Mouse (Mus musculus): ENCODE data around the gene Atp6v1fnb. TPM values are rescaled to one million over a fixed set of nuclear protein-coding genes. Genes with fewer than 3 reads are reported as not detected.

The Atp6v1fnb gene
- polyA plus RNA-seq, 1 experiment, result not detected

Other genes starting within 250 kb of the Atp6v1fnb start
- 39.8 and 70.3 TPM in 2 replicates for gene Hilpda, start 198.9 kb upstream of the Atp6v1fnb start, polyA plus RNA-seq (2012; rRNA removed)
- gene Fam71f2, start 191.8 kb upstream of the Atp6v1fnb start, polyA plus RNA-seq (2012; rRNA removed), result 1.1 and 1.9 TPM in 2 replicates
- gene Fam71f1, start 152.3 kb upstream of the Atp6v1fnb start, polyA plus RNA-seq (2012; rRNA removed), result not detected in 2 replicates
- gene Calu, start 123.4 kb upstream of the Atp6v1fnb start, polyA plus RNA-seq (2012; rRNA removed), result 274 and 306 TPM in 2 replicates
- gene Opn1sw, start 83.0 kb upstream of the Atp6v1fnb start, polyA plus RNA-seq (2012; rRNA removed), result 9.3 and 11.3 TPM in 2 replicates
- 19.7 and 29.6 TPM in 2 replicates for gene Ccdc136, start 75.1 kb upstream of the Atp6v1fnb start, polyA plus RNA-seq (2012; rRNA removed)
- 40.8 and 75.6 TPM in 2 replicates for gene Flnc, start 38.2 kb upstream of the Atp6v1fnb start, polyA plus RNA-seq (2012; rRNA removed)
- 234 and 282 TPM in 2 replicates for gene Atp6v1f, start 3.7 kb upstream of the Atp6v1fnb start, polyA plus RNA-seq (2012; rRNA removed)
- 4.9 and 6.4 TPM in 2 replicates for gene Kcp, start 36.5 kb downstream of the Atp6v1fnb start, polyA plus RNA-seq (2012; rRNA removed)
- 19.8 and 21.3 TPM in 2 replicates for gene Irf5, start 55.2 kb downstream of the Atp6v1fnb start, polyA plus RNA-seq (2012; rRNA removed)
- 59.0 and 61.1 TPM in 2 replicates for gene Tnpo3, start 138.4 kb downstream of the Atp6v1fnb start, polyA plus RNA-seq (2012; rRNA removed)
- gene Tspan33, start 222.8 kb downstream of the Atp6v1fnb start, polyA plus RNA-seq (2012; rRNA removed), result 2.0 and 2.2 TPM in 2 replicates